Mouse (Mus musculus): ENCODE measurements around the gene Slc43a1.

Slc43a1 gene

DNA sequence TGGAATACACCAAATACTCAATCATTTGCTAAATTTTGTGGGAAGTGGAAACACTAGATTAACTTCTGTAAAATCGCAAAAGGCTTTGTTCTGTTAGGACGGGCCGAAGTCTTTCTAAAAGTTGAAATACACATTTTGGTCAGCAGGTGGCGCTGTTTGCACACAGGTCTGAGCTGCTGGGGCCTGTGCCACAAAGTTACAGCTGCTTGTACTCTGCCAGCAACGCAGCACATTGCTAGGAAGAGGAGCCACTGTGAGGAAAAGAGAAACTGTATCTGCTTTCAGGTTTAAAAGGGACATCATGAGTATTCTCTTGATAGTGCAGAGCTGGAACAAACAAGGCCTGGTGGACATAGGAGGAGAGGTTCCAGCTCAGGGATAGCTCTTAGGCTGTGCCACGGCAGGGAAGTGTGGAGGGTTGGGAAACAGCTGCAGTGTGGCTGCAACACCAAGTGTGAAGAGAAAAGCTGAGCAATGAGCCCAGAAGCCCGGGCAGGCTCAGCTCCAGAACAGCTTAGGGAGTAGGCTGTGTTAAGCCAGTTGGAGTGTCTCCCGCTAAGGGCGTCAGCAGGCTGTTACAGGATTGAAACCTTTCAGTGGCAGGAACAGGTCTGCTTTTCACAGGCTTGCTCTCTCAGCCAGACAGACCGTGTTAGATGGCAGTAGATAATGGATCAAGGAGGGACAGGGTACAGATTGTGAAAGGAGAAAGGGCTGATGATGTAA is 6.8 kb upstream of the Slc43a1 start:
- peak; percentile 96 for DNase-seq (ENCODE audit: low spot score)

DNA sequence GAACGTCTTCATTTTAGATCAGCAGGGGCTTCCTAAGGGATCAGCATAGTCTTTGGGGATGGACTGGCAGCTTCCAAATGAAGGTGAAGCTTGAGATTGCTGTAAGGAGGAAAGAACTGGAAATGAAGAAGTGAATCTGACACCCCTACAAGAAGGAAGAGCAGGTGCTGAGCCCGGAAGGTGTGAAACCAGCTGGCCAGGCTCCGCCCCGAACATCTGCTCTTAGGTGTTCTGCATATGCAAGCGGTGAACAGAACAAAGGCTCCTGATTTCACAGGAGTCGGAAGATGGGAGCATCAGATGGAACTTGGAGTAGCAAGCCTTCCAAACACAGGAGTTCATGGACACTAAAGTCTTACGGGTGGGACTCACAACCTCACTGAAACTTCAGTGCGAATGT is 1.5 kb upstream of the Slc43a1 start:
- no peak for DNase-seq (ENCODE audit: low spot score)

DNA sequence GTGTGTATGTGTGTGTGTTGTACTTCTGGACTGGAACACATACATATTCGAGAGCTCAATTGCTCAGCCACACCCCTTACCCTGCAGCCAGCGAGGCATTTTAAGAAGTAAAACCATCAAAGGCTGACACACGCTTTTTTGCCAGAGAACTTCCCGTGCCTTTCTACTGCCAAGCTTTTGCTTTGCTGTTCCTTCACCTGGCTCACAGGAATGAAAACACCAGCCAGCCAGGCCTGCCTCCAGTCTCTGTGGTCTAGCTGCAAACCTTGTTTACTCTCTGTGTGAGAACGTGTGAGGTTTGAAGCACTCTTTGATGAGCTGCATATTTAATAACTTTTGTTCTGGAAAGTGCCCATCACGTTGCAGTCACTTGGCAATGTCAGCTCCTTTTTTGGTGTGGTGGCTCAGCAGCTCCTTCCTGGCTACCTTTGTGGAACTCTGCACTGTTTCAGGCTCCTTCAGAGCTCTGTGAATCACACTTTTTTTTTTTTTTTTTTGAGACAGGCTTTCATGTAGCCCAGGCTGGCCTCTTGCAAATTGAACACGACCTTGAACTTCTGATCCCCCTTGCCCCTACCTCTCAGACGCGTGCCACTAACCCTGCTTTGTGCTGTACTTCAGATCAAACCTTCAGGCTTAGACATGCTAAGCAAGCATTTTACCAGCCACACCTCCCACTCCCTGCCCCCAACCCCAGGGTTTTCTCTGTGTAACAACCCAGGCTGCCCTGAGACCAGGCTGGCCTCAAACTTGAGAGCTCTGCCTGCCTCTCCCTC is 645 bp upstream of the Slc43a1 start:
- DNase-seq (ENCODE audit: low spot score) = no peak

DNA sequence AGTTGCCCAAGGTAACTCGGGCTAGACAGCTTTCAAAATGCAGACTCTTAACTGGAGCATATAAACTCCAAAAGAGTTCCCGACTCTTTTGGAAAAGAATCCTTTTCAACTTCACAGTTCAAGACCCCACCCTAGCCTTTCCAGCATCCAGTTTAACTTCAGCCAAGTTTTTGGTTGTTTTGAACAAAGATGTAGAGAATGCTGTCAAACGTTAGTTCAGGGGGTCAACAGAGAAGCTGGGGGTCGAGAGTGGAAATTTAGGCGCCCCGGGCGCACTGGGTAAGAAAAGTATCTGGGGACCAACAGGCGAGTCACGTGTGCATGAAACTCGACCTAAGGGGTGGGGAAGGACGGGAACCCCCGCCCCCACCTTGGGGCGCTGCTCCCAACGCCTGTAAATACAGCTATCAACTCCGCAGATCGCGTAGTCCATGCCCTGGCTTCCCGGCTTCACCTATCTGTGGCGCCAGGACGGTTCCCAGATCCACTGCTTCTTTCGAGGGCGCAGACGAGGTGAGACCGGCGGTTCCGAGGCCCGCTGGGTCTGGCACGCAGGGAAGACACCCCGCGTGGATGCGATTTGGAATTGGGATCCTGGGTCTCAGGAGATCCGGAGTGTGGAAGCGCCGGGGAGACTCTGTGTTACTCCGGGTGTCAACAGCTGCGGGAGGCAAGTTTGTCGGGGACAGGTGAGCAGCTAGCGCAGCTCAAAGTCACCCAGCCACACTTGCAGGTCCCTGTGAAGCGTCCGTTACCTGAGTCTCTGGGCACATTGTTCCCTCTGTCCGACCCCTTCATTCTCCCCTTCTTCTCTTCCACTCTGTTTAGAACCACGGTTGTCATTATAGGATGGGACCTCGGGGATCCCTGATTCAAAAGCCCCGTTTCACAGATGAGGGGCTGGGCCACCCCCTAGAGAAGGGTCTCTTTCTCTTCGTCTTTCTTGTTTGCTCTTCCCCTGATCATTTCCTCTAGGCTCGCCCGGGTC is 637 bp downstream of the Slc43a1 start:
- DNase-seq (ENCODE audit: low spot score) = peak; percentile 37

DNA sequence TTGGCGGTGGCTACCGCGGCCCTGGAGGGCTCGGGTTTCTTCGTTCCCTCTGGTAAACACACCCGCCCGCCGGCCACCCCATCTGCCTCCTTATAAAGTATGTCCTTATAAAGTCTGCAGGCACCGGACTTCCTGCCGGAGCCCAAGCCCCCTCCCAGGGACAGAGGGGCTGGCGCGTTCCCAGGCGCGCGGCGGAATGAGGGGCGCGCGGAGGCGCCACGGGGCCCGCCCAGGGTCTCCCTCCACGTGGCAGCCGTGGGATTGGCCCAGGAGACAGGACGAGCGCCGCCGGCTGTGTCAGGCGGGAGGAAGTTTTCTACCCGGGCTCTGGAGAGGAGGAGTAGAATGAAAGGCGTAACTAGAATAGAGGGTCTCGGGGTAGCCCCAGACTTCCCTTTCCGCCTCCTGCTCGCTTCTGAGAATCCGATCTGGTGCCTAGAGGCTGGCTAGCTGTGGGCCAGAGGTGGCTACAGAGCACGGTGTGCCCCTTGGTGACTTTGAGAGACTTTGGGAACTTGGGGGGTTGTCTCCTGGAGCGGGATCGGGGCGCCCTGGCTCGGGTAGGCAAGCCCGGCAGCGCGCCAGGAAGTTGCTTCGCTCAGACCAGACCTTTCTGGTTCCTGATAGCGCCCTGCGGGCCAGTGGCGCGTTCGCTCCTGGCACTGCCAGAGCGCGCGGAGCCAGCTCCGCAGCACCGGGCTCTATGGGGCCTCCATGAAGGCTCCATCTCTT is 1.5 kb downstream of the Slc43a1 start:
- DNase-seq (ENCODE audit: low spot score) = peak; percentile 81

DNA sequence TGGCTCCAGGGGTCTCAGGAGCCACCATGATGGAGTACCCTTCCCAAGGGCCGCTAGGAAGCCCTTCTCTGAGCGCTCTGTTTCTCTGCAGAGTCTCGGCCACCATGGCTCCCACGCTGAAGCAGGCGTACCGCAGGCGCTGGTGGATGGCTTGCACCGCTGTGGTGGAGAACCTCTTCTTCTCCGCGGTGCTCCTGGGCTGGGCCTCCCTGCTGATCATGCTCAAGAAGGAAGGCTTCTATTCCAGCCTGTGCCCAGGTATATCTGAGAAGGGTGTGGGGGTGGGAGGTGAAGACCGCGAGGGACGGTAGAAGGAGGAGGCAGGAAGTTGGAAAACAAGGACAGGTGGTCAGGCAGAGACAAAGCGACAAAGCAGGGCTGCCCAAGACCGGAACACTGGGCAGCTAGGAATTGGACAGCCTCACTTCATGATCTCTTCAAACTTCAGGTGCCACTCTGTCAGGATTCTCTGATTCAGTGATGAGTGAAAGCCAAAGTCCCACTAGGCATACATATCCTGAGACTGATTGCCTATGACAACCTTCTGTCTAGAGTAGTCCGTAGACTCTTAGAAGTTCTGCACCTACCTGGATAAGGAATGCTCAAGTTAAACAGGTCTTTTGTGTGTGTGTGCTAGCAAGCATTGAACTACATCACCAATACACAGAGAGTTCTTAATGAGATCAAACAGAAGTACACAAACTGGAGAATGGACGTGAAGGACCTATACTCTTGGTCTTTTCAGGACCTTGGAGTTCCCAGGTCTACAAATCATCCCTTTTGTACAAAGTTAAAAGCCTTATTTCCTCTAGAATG is 2.3 kb downstream of the Slc43a1 start:
- no peak for DNase-seq (ENCODE audit: low spot score)

DNA sequence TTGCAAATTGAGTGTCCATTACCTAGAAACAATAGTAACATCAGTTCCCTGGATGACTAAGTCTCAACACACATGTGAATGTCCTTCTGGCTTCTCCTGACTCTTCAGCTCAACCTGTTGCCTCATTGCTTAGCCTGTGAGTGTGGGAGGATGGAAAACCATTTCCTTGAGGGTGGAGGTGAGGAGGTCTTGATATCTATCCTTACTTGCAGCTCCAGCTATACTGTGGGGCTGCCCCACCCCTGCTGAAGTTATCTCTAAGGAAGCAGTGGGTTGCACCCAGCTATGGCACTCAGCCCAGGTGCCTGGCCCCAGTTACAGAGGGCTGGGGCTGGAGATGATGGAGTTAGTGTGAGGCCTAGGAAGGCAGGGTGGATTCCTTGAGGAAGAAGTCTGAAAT is 3.3 kb downstream of the Slc43a1 start:
- DNase-seq (ENCODE audit: low spot score) = no peak

DNA sequence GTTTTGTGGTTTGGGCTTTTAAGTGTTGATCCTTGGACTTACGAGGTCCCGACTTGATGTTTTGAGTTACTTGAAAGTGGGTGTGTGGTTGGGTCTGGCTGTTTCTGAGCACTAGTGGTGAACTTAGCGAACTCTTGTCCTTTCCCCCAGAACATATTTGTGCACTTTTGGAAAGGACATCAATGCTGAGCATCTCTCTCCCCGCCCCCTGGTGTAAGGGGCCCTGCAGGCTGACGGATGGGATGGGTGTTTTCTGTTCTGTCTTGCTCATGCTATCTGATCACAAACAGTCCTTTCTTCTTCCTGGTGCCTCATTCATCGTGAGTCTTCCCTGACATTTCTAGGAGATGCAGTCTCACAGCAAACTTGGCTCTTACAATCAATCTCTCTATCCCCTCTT is 5.0 kb downstream of the Slc43a1 start:
- DNase-seq (ENCODE audit: low spot score) = no peak

DNA sequence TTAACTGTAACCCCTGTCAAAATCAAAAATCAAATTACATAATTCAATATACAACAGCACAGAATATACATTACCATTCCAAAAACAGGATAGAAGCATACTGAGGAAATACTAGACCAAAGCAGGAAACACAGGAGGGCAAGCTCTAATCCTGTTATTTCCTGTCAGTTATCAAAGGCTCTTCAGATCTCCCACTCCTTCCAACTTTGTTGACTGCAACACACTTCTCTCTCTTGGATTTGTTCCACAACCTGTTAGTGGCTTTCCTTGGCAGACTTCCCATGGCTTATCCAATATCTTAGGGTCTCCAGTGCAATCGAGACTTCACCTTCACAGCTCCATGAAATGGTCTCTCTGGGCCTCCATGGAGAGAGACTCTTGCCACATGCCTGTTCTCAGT is 6.6 kb downstream of the Slc43a1 start:
- no peak for DNase-seq (ENCODE audit: low spot score)

DNA sequence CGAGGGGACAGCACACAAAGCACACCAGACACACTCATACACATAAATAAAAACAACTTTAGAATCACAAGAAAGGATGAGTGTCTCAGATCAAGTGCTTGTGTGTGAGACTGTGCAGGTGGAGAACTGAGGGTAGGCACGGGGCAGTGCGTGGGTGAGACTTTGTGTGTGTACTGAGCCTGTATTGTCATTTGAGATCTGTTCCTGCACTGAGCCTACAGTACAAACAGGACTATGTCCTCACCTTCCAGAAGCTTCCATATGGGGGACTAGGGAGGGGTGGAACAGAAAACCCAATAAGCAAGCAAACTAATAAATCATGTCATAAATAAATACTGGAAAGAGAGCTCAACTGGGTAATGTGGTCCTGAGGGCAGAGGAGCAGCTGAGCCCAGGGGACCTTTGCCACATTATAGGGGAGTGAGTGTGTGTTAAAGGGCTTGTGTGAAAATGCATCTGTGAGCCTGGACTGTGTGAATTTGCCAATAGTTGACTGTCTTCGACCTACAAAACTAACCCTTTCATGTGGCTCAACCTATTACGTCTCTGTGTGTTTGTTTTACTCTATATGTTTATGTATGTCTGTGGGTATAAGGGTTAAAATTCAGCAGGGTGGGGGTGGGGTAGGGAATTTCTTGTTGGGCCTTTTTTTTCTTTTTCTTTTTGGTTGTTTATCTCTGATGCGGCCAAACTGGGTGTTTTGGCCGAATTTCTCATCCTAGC is 11.9 kb downstream of the Slc43a1 start:
- DNase-seq (ENCODE audit: low spot score) = no peak

DNA sequence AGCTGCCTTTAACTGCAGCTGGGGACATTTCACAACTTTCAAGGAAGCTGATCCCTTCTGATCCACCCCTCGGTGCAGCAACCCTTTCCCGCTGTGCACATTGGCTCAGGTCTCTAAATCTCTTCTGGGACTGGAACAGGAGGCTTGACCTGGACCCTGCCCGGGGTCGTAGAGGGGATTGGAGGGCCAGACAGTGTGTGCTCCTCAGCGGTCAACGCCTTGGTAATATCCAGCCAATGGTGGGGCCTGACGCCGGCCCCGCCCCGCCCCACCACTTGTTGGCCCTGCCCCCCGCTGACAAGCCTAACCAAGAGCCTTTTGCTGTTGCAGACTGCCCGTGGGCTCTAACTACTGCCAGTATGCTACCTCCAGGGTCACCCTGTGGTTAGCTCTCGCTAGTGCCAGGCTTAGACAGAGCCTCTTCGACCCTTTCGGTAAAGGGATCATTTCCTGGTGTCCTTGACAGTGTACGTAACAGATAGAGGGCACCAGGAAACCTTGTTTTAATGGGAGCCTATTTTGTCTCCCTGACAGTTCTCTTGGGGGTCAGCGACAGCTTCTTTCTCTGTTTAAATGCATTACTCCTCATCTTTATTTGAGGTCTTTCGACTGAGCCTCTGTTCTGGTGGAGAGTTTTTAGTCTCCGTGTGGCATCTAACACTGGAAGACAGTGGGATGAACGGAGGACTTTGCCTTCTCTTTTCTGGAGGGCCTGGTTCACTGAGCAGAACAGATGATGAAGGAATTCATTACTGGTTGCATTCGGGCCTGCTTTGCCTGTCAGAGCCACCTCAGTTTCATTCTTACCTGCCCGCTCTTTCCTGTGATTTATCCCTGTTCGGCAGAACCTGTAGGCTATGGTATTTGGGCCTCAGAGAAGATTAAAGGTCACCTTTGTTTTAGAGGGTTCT is 12.7 kb downstream of the Slc43a1 start:
- DNase-seq (ENCODE audit: low spot score) = peak; percentile 65

DNA sequence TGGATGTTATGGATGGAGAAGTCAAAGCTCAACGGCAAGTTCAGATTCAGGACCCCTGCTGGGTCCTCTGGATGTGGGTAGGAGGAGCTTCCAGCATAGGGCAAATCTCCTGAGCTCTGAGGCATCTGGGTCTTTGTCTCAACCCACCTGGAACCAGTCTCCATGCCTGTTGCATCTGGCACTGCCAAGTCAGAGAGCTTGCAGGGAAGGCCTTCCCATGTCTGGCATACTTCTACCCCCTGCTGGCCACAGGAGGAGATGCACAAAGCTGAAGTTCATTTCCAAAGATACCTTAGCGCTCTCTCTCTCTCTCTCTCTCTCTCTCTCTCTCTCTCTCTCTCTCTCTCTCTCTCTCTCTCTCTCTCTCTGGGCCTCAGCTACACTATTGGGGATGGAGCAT is 17.1 kb downstream of the Slc43a1 start:
- peak; percentile 75 for DNase-seq (ENCODE audit: low spot score)

DNA sequence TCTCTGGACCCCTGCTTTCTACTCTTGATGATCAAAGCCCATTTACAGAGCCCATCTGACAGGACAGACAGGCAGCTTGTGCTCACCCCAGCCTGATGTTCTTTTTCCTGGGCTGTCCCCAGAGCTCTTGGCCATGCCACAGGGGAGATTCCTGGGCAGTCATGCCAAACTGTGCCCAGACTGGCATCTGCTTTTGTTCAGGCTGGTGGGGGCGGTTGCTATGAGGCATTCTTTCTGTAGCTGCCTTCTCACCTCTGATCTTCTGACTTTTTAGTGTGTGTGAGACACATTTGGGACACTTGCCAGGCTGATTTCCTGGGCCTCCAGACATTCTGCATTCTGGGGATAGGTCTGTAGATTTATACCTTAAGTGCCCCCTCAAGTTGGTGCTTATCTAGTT is 19.9 kb downstream of the Slc43a1 start:
- no peak for DNase-seq (ENCODE audit: low spot score)

DNA sequence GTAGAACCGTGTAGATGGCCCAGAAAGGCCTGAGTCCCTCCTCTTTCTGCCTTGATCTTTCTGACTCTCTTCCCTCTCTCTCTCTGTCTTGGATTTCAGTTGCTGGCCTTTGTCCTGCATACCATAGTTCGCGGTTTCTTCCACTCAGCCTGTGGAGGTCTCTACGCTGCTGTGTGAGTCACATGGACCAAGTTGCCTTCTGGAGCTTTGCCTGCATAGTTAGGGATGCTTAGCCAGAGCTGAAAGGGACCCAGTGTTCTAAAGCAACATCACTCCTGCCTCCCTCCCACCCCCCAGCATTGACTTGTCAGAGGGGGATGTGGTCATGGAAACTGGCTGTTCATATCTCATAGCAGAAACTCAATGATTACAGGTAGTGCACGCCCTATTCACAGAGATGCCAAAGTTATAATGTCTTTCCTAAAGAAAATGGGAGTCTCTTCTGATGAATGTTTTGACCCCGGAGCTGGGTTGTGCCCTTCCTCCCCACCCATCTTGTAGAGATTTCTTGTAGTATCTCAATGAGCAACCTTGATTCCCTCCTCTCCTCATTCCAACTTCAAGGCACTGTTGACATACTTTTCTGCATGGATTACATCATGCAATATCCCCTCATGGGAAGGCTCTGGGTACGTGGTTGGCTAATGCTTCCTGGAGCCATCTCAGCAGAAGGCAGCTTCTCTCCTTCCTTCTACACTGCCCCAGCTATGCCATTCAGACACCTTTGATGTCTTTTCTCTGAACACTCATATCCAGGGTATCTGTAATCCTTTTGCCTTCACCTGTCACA is 21.5 kb downstream of the Slc43a1 start:
- DNase-seq (ENCODE audit: low spot score) = no peak

DNA sequence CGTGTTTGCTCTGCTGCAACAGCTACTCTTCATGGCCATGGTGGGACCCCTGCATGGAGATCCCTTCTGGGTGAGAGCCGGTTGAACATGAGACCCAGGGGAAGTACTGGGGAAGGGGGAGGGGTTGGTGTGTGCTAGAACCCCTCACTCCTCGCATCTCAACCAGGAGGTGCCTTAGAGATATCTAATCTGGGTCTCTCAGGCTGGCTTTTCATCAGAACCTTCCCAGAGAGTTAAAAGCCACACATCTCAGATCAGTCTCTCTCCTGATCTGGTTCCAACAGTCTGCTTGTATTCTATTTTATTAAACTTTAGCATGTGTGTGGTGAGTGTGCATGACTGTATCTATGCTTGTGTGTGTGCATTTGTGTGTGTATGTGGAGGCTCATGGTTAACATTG is 22.8 kb downstream of the Slc43a1 start:
- DNase-seq (ENCODE audit: low spot score) = no peak

DNA sequence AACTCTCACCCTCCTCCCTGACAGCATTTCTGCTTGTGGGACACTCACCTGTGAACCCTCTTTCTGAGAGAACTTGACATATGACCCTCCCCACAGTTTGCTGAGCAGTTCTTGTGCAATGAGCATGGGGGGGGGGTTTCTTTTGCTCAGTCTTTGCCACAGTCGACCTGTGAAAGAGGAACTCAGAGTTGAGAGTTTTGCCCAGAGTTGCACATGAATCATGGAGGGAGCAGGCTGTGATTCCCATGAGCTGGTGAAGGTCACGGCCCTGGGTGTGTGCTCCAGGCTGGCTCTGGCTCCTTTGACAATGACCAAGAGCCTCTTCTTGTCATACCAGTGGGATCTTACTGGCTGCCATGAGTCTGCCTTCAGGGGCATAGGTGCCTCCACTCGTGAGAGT is 23.6 kb downstream of the Slc43a1 start:
- DNase-seq (ENCODE audit: low spot score) = no peak

DNA sequence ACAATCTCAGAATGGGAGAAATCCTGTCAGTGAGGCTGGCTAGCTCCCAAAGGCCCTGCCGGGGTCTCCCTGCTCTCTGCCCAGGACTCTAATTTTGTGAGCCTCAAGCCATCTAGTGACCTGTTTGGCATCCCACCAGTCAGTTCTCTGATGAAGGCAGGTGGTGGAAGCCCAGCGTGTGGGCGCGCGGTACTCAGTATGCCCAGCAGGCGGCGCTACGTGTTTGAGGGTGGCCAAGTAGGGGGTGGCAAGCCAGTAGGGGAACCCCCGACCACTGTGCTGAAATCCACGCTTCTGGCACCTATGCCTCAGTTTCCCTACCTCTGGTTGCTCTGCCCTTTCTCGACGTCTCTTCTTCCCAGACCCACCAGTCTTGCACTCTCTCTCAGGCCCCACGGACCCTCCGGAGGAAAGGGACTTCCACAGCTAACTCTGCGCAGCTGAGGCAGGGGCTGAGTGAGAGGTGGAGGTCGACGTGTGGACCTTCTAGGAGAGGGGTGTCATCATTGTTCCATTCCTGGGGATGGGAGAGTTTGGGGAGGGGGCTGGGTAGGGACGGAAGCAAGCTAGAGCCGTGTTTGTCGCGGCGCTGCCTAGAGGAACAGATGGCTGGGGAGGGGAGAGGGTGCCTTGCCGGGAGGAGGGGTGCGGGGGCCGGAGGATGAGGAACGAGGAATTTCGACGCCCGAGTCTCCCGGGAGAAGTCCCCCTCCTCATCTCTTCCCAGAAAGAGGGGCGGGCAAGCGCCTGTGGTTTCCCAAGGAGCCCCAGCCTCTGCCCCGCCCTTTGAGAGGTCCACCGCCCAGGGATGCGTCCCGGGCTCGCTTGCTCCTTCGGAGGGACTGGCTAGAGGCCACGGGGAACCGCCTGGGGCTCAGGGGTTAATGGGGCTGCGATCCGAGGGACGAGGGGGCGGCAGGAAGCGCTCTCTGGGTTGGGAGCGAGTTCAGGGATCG is 27.2 kb downstream of the Slc43a1 start:
- DNase-seq (ENCODE audit: low spot score) = peak; percentile 78

Measured in retina, embryonic 14.5 days (tissue).